Mouse (Mus musculus): ENCODE measurements around the gene Vapb.

The Vapb gene

DNA sequence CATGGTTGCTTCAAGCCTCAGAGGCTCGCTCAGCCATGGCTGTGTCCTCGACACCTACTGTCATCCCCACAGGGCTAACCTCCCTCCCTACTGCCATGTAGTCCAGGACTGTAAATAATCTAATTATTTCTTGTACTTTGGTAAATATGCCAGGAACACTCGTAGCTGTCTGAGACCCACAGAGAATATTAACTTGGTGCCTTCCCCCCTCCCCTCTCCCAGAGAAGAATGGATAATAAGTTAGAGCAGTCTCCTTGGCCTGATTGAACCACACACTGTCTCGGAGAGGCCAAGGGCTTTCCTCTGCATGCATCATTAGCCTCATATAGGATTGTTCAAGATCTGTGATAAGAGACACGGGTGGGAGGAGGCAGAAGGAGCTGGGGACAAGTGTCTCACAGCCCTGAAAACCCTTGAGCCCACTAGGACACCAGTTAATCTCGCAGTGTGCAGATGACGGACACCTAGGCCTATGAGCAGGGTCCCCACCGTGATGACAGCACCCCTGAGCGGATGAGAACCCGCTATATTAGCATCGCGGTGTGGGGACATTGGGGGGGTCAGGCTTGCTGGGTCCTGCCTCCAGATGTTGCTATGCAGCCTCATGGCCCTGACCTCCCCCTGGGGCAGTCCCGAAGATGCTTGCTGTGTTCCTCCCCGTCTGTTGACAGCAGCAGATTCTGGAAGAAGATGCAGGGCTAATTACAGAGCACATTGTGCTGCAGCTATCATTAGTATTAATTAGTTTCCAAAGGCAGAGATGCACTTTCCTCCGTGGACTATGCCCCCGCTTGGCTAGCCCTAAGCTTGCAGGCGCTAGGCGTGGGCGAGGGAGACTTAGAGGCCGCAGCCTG lies 54.8 kb downstream of the Vapb start:
- no peak for DNase-seq (ENCODE audit: low spot score in 2 of 2)

DNA sequence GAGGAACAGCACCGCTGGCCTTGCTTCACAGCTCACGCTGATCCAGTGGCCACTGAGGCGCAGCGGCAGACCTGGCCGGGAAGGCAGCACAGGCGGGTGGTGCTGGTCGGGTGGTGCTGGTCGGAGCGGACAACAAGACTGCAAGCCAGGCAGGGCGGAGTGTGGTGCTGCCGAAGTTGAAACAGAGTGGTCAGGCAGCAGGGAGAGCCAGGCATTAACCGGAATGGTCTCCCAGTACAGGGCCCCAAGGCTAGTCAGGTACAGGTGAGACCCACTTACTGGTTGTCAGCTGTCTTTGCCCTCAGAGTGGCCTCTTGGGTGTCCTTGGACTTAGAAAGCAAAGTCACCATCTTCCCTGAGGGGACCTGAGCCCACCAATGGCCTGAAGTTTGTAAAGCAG lies 56.7 kb downstream of the Vapb start:
- peak in 1 of 2 experiments; percentile 59 for DNase-seq (ENCODE audit: low spot score in 2 of 2)

DNA sequence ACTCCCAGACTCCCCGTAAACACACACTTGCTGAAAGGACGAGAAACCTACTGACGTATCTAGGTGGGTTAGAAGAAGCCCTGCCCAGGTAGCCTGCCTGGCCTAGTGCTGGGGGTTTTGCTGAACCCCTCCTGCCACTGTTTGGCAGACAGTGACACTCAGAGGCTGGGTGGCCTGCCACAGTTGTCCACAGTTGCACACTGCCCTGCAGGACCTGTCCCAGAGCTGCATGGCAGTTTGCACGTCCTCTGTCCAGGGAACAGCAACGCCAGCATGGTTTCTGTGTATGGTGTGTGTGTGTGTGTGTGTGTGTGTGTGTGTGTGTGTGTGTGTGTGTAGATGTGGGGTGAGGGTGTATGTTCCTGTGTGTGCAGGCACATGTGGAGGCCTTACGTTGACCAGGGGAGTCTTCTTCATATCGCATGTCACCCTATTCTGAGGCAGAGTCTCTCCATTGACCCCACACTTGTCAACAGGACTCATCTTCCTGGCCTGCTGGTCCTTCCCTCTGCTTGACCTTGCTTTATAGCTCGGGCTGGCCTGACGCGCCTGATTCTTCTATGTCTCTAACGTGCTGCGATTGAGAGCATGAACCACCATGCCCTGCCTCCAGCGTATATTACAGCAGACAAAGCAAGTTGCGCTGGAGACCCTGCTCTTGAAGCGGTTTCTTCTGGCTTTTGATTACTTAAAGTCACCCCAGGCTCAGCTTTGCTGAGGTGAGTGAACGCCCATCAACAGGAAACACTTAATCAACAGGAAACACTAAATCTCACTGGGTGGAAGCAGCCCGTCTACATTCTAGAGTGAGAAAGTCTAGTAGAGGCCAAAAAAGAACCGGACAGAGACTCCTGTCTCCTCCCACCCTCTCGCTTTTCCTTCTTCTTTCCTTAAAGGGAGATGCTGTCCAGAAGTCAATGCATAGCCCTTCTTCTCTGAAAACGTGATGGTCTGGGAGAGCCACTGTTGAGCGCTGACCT lies 57.5 kb downstream of the Vapb start:
- peak in 1 of 2 experiments; percentile 54 for DNase-seq (ENCODE audit: low spot score in 2 of 2)

DNA sequence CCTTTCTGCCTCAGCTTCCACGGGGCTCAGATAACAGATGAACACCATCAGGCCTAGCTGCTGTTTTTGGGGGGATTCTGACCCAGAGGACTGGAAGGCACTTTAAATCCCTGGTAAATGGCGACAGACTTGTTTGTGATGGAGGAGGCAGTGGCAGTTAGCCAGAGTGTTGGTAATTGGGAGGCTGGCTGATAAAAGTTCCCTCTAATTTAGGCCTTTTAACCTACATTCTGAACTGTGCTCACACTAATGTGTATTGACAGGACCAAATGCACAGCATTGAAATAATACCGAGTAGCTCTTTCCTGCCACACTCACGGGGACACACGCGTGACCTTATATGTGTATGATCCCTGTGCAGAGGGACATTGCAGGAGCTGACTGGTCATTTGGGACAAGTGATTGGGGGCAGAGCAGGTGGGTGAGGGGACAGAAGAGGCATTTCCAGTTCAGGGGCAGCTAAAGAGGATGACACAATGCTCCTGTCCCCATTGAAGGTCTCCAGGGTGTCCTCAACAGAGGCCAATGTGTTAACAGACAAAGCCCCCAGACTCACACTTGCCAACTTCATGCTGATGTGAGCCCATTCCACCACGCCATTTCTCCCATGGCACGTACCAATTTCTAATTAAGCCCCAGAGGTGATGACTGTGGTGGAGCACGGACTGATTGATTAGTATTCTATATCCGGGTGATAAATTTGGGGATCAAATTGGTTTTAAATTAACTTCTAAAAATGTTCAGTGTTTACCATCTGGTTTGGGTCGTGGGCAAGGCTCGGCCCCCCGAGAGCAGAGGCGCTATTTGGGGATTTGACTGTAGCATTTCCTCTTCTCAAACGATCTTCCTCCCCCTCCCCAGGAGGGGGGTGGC lies 58.7 kb downstream of the Vapb start:
- peak in 1 of 2 experiments; percentile 54 for DNase-seq (ENCODE audit: low spot score in 2 of 2)

DNA sequence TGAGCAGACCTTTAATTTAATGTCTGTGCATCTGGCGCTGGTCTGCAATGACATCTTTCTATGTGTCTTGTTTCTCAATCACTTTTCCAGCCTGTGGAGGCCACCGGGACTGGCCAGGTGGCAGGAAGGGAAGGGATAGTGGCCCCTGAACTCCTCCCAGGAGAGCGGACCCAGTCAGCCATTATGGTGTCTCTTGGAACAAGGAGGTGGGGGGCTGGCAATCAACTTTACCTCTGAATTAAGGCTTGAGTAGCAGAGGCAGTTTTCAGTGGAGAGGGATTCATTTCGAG lies 59.3 kb downstream of the Vapb start:
- DNase-seq (ENCODE audit: low spot score in 2 of 2) = peak in 1 of 2 experiments; percentile 55

DNA sequence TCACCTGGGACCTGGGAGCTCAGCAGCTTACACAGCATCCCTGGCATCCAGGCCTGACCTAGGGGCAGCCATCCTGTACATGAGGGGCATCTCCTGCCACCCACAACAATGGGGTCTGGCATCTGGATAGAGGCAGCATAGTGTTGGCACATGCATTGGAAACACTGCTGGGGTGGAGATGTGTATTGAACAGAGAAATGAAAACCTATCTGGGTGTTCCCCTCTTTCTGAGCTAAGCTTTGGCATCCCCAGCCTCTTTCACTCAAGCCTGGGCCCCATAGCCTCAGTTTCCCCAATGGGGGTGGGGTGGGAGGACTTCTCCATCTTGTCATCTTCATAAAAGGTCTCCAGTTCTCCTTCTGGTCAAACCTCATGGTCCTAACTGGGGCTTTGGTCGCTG lies 62.2 kb downstream of the Vapb start:
- peak in 1 of 2 experiments; percentile 54 for DNase-seq (ENCODE audit: low spot score in 2 of 2)

DNA sequence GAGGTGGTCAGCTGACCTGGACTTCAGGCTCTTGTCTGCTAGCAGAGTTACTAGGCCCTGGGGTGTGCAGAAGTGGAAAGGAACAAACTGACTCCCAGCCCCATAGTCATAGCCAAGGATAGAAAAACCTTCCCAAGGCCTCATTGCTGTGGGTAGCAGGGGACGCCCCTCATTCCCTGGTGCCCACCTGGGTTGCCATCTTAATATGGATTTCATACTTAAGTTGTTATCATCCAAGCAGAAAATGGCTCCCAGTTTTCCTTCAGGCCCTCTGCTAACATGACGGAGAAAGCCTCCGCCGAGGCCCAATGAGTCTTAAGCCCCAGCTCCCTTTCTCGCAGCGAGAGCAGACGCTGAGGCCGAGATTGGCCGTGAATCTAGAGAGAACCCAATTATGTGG lies 63.3 kb downstream of the Vapb start:
- DNase-seq (ENCODE audit: low spot score in 2 of 2) = peak in 1 of 2 experiments; percentile 56

DNA sequence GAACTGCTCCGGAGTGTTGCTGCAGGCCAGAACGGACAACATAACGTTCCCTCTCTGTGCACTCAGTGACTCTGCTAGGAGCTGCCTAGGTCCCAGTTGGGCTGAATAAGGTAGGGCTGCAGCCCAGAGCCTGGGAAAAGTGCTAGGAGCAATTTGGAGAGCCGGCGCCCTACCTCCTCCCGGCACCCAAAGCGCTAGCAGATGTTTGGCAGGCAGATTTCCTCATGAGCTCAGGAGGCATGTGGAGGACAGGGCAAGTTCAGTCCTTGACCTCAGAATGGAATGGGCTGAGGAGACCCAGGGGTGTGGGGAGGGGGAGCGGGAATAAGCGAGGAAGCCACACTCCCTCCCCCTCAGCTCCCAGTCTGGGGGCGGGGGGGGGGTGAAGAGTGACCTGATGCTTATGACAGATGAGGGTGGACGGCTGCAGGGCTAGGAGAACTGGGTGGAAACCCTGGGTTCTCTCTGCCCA lies 64.1 kb downstream of the Vapb start:
- peak; percentile 58 to 62 for DNase-seq (ENCODE audit: low spot score in 2 of 2)

DNA sequence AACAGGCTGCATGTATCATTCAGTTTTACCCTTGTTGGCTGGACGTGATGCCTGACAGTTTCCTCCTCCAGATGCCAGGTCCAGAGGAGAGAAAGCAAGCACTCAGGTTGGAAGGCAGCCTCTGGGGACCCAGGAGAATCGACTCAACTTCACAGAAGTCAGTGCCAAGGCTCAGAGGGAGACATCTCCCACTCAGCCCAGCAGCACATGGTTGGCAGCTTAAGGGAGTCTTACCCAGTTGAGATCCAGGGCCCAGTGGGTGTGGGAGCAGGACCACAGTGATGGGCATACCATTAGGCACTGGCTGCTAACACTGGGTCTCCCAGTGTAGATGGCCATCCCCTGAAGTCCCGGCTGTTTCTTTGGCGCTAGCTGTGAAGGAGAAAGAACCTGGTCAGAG lies 64.9 kb downstream of the Vapb start:
- peak in 1 of 2 experiments; percentile 51 for DNase-seq (ENCODE audit: low spot score in 2 of 2)

DNA sequence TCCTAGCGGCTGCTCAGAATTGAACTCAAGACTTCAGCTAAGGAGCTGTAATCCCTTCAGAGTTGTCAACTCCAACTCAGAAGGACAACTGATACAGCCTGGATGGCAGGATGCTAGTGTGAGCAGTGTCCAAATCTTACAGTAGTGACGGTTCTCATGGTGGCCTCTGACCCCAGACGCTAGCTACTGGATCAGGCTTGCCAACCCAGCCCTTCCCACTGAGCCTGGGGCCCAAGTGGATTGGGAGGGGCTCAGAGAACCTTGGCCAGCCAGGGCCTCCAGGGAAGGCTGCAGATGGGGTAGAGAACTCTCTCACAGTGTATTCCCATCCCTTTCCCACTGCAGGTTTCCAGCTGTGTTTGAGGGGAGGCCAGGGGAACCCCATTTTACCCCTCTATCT lies 65.6 kb downstream of the Vapb start:
- peak in 1 of 2 experiments; percentile 57 for DNase-seq (ENCODE audit: low spot score in 2 of 2)

DNA sequence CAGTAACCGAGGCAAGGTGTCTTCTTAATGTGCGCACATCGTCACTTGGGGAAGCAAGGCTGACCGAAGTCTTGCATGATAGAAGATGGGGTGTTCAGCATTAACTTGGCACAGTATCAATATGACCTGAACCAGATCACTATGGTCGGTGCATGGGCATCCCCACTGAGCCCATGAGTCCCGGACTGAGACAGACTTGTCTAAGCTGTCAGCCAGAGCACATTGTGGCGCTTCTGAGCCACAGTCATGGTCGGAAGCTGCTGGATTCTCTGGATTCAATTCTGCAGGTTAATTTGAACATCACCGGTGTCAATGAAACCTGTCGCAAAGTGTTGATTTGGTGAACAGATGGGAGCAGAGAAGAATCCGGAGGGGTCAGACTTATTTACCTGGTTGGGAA lies 66.5 kb downstream of the Vapb start:
- DNase-seq (ENCODE audit: low spot score in 2 of 2) = peak in 1 of 2 experiments; percentile 55

DNA sequence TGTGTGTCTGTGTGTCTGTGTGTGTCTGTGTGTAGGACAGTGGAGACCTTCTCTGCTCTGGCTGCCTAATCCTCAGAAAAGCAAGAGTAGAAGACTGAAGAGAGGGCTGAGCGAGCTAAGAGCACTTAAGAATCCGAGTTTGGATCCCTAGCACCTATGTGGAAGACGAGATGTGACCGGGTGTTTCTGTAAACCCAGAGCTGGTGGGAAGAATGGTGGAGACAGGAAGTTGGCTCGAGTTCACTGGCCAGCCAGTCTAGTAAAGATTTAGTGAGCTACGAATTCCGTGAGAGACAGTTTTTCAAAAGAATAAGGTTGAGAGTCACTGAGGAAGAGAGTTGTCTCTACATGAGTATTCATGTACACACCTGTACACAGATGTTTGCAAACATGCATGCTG lies 69.3 kb downstream of the Vapb start:
- DNase-seq (ENCODE audit: low spot score in 2 of 2) = no peak

DNA sequence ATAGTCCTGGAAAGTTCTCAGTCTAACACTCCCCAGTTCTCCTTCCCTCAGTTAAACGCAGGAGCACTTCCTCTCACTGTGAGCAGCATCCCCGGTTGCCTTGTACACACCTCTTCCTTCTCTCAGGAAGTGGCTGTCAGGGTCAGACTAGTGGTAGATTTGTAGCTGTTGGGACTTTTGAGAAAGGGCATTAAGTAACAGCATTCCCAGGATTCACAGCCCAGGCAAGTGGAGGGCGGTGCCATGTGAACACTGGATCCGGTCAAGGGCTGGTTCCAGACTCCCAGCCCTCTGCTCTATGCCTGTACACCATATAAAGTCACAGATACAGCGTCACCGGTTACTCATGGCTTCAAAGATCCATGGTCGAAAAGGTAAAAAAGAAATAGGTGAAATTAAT lies 71.6 kb downstream of the Vapb start:
- DNase-seq (ENCODE audit: low spot score in 2 of 2) = no peak

DNA sequence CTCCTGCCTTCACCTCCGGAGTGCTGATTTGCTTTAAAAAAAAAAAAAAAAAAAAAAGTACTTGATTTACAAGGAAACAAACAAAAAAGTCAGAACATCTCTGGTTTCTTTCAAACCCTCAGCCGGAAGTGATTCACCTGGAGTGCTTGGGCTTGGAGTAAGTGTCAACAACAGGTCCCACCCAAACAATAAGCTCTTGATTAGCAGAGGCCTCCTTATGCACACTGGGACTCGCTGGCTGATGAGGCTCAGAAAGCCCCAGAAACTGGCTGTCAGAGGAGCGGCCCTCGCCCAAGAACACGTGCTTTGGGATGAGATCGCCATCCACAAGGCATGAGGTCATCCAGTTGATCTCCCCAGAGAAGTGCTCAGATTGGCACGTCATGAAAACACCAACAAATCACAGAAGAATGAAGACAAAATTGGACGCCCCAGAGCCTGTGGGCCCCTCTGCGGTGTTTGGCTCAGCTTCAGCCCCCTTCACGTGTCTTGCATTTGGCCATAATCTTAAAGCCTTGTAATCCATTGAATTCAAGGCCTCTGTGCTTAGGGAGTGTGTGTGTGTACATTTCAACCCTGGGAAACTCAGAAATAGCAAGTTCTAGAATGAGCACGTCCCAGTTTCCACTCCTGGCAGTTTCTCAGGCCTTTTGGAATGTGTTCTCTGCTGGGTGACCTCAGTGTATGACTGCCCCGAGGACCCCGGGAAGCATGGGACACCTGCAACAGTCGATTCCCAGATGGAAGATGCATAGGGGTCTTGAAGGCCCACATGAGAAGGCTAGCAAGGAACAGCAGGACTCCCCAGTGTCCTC lies 72.9 kb downstream of the Vapb start:
- no peak for DNase-seq (ENCODE audit: low spot score in 2 of 2)

DNA sequence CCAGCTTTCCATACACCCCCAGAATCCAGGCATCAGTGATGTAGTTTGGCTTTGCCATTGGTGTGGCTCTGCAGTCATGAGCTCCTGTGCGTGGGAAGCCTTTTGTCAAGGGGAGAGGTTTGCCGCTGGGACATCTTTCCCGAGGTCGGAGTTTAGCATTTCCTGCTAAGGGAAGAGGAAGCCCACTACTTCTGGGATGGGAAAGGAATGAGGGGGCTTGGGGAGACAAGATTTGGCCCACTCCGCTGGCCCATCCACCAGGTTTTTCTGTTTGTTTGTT lies 73.5 kb downstream of the Vapb start:
- DNase-seq (ENCODE audit: low spot score in 2 of 2) = no peak

DNA sequence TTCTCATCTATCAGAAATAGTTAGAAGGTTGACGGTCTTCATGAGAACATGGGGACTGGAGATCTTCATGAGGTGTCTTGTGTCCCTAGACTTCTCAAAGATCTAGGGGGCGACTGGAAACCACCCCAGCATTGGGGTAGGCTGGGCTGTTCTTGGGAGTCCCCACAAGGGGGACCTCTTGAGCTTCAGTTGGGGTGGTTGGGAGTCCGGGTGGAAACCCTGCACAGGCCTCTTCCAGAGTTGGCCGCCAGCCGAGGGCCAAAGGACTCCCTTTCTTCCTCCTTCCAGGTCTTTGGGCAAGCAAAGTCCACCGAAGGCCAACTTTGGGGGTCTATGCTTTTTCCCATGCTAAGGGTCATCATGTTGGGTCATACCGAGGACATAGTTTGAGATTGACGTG lies 74.5 kb downstream of the Vapb start:
- DNase-seq (ENCODE audit: low spot score in 2 of 2) = peak in 1 of 2 experiments; percentile 57

DNA sequence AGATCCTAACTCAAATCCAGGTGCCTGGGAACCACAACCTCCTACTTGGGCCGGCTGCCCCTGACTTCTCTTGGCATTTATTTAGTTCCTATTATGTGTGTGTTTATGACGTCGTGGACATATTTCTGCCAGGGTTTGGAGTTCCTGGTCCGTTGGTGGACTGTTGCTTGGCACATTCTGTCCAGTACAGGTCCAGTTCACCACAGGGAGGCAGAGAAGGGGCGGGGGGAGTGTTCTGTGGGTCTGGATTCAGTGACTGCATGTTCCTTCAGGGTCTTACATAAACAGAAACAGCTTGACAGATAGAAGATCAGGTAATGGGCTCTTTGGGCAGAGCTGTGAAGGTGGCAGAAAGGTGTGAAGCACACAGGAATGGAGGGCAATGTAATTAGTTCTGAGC lies 75.8 kb downstream of the Vapb start:
- no peak for DNase-seq (ENCODE audit: low spot score in 2 of 2)

DNA sequence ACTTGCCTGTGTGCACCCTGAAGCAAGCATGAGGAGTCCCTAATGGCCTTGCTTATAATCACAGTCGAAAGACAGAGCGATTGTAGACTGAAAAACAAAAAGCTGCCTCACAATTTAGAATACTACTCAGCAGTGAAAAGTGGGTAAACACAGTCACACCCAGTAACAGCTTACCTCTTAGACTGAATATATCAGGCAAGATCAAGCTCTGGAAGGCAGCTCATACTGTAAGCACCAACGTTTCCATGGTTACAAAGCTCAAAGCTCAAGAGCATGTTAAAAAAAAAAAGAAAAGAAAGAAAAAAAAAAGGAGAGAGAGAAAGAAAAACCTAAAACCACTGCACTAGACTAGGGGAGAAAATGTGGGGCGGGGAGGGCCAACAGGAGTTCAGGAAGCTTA lies 89.0 kb downstream of the Vapb start:
- DNase-seq (ENCODE audit: low spot score in 2 of 2) = no peak

DNA sequence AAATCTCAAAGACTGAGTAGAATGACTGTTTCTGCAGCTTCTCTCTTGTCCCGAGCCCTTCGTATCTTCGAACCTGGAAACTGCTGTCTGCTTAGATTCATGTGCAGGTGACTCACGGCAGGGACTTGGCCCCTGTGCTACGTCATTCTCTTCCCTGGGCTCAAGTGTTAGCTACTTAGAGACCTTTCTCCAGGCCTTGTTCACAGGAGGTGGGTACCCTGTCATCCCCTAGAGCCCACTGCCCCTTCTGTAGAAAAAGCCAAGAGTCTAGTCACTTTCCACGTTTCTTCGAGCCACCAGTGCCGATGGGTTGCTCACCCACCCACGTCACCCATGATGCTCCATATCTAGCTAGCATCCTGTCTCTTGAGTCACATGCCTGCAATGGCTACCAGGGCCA lies 89.9 kb downstream of the Vapb start:
- DNase-seq (ENCODE audit: low spot score in 2 of 2) = no peak

DNA sequence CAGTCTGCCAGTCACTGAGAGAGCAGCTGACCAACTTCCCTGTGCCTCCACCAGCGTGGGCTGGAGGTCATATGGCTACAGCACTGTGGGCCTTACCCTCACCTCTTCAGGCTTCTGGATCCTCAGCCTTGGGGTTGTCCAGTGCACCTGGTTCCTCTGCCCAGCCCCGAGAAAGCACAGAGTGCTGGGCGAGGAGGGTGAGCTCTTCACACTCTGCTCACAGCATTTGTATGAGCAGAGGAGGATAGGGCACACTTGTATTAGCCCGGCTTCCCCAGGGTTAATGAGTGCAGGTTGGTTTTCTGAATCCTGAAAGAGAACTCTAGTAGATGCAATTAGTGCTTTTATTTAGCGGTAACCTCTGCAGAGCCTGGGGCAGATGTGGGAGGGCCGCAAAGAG lies 90.8 kb downstream of the Vapb start:
- no peak for DNase-seq (ENCODE audit: low spot score in 2 of 2)
